Mouse (Mus musculus) forebrain, embryonic 14.5 days (tissue): ENCODE data around the gene Gm8906. TPM values are rescaled to one million over a fixed set of nuclear protein-coding genes. Genes with fewer than 3 reads are reported as not detected.
"Not testable (repeated sequence)": the region's sequence is repeated elsewhere in the genome, so short reads cannot be mapped to it uniquely, and the experiment has no call there.

ENCODE experiments used
- ATAC-seq: fragments of 200-750 bp; cut with Nextera tagmentation; 2 replicates; pipeline ENCODE4 v1.8.0; 2017; ENCODE audit warnings: mild to moderate bottlenecking, moderate library complexity
- DNase-seq: peaks from one replicate; pipeline ENCODE4 v3.0.0-alpha.2; 2015; ENCODE audit warnings: low spot score
- H3K27ac ChIP-seq: fragments of 300-500 bp; sonication (generic); 2 replicates; pipeline ENCODE4 v1.5.1; 2014; ENCODE audit warnings: low read depth, mild to moderate bottlenecking, control low read depth, low read length, moderate library complexity
- H3K27me3 ChIP-seq: fragments of 300-500 bp; sonication (generic); replicated peaks from 2 replicates; pipeline ENCODE4 v1.6.1; 2014; ENCODE audit warnings: low read length, control low read depth, mixed read lengths; ENCODE audit not compliant: control insufficient read depth, insufficient read depth
- H3K36me3 ChIP-seq: fragments of 300-500 bp; sonication (generic); 2 replicates; pipeline ENCODE4 v1.6.1; 2014; ENCODE audit warnings: low read length, control low read depth; ENCODE audit not compliant: control insufficient read depth, insufficient read depth
- H3K4me1 ChIP-seq: fragments of 300-500 bp; sonication (generic); 2 replicates; pipeline ENCODE4 v1.6.1; 2014; ENCODE audit warnings: antibody characterized with exemption, low read length, control low read depth; ENCODE audit not compliant: control insufficient read depth, insufficient read depth
- H3K4me2 ChIP-seq: fragments of 300-500 bp; sonication (generic); 2 replicates; pipeline ENCODE4 v1.6.1; 2014; ENCODE audit warnings: mild to moderate bottlenecking, control low read depth, low read length
- H3K4me3 ChIP-seq: fragments of 300-500 bp; sonication (generic); 2 replicates; pipeline ENCODE4 v1.5.1; 2014; ENCODE audit warnings: low read depth, low read length, control low read depth
- H3K9ac ChIP-seq: fragments of 300-500 bp; sonication (generic); 2 replicates; pipeline ENCODE4 v1.6.1; 2014; ENCODE audit warnings: mild to moderate bottlenecking, low read length, control low read depth, moderate library complexity
- H3K9me3 ChIP-seq: fragments of 300-500 bp; sonication (generic); replicated peaks from 2 replicates; pipeline ENCODE4 v1.6.1; 2016; ENCODE audit warnings: low read length, control low read depth, mixed read lengths; ENCODE audit not compliant: control insufficient read depth
- WGBS: fragments of 180-500 bp; shearing (Covaris S2); extraction: QIAGEN DNeasy Blood & Tissue Kit; methylation state at CpG from one replicate; pipeline ENCODE4 v1.1.7; 2014; 5-methylcytosine and 5-hydroxymethylcytosine counted together
- polyA plus RNA-seq: library from polyadenylated mRNA; unstranded; fragments of >200 nt; fragmentation: Nextera tagmentation; extraction: Ambion mirVana; gene quantifications from 2 replicates; pipeline ENCODE4 v1.2.1, GENCODE M21; 2014

The Gm8906 gene
- polyA plus RNA-seq, result not detected in 2 replicates

GRCm38 (mm10) chr5:11502385-11502784 is at the start of gene Gm8906:
Gm8906 (plus strand) TSS chr5:11502685.
- not testable (repeated sequence) for H3K9me3 ChIP-seq, H3K9ac ChIP-seq

More at GRCm38 (mm10) chr5:11502385-11502784, at the start of gene Gm8906:
- H3K27me3 ChIP-seq, H3K4me3 ChIP-seq, H3K4me2 ChIP-seq, DNase-seq, ATAC-seq, H3K36me3 ChIP-seq, H3K27ac ChIP-seq, H3K4me1 ChIP-seq: not testable (repeated sequence)
- WGBS, result 34% methylated on average over 2 of the region's 3 CpGs

Other genes starting within 250 kb of the Gm8906 start
- not detected in 2 replicates for gene Gm8890, start 246.7 kb upstream of the Gm8906 start, polyA plus RNA-seq
- not detected in 2 replicates for gene Speer1, start 161.2 kb upstream of the Gm8906 start, polyA plus RNA-seq
- not detected in 2 replicates for gene Gm8897, start 86.3 kb upstream of the Gm8906 start, polyA plus RNA-seq
- not detected in 2 replicates for gene Gm6460, start 92.2 kb downstream of the Gm8906 start, polyA plus RNA-seq
- gene Gm8922, start 179.3 kb downstream of the Gm8906 start, polyA plus RNA-seq, result not detected in 2 replicates